Mouse (Mus musculus) megakaryocyte, embryonic 14.5 days (primary cell): ENCODE measurements around the gene Spem2.

Experiments
- FLI1 ChIP-seq: IDR thresholded peaks from 2 replicates; pipeline ENCODE4 v1.6.1; 2012; ENCODE audit warnings: low read length, inconsistent platforms, mixed read lengths
- GATA1 ChIP-seq: IDR thresholded peaks from 3 replicates; pipeline ENCODE4 v1.6.1; 2012; ENCODE audit warnings: mixed read lengths, low read length, inconsistent platforms, borderline replicate concordance

DNA sequence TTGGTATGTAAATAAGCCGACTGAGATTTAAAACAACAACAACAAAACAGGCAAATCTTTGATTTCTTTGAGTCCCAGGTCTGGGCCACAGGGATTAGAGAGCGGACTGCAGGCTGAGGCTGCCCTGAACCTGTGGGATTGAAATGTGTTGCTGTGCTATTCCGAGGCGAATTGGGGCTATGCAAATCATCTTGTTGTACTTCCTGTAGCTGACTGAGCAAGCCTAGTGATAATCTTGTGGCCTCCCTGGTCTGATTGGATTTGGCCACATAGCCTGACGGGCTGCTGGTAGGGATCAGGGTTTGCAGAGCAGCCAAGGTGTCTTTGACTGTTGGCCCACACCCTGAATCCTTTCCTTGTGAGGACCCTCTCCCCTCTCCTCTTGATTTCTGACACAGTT, 43.3 kb downstream of the Spem2 start:
- TF ChIP-seq GATA1 (no peak), FLI1 (no peak)
